Mouse (Mus musculus): ENCODE data around the gene Srrm1.
A peak's percentile ranks its signal among the peaks of the same experiment; 100 is the strongest.
"Not testable (repeated sequence)": the region's sequence is repeated elsewhere in the genome, so short reads cannot be mapped to it uniquely, and the experiment has no call there.

The Srrm1 gene

DNA sequence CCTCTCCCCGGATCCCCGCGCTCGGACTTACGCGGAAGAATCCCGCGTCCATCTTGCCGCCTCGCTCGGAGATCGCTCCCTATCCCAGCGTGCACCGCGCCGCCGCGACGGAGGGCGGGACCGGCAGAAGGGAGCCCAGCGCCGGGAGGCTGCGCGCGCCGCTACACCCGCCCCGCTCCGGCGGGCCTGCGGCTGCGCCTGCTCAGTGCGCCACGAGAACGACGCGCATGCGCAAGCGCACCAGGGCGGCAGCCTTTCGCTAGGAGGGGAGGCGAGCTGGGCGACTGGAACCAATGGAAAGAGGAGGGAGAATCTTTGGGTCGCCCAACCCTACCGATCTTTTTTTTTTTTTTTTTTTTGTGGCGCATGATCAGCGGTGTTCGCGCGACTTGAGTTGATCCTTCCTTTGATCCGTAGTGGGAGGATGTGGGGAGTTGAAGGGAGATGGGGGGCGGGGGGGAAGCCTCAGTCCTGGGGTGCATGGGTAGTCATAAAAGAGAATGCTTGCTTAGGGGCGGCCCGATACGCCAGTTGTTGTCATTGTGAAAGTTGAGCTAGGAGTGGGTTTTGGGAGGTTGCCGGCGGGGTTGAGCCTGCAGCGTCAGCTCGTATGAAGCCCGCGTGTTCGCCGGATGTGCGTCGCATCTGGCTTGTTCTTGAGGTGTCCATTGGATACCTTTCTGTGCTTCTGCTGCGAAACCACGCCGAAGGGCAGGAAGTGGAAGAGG, at the start of gene Srrm1:
TSS of gene Srrm1 (minus strand) at position 256 of the 728 bp plus-strand sequence.
- DNase-seq, result peak; percentile 100

DNA sequence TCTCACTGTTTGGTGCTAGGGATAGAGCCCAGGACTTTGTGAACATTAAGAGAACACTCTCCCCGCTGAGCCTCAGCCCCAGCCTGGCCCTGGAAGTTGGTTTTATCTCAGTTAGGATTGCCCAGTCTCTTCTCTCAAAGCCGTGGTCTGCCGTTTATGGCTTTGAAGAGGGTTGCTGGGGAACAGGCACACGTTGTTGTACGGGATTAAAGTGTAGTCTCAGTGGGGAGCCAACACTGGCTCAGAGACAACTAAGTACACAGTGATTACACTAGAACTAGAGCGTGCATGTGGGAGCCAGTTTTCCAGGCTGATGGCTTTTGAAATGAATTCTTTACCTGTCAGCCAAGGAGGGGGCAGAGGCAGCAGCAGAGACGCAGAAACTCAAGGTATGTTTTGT, 48.8 kb upstream of the Srrm1 start:
- no peak for DNase-seq

DNA sequence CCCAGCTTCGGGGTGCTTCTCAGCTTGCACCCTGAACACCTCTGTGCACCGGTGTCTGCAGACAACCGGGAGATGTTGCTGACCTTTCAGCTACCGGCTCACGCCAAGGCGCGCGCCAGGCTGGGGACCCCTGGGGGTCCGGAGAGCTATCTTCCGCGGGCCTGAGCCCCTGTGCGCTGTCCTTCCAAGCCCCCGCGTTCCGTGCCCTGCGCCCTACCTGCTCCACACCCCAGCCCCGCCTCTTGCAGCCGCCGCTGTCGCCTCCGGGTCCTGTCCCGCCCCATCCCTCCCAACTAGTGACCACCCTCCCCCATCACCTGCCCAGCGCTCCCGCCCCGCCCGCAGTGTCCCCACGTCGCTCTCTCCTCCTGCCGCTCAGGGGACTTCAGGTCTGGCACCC, 44.9 kb upstream of the Srrm1 start, which contains the start of gene Ncmap:
TSS of gene Ncmap (minus strand) at position 237 of the 400 bp plus-strand sequence.
- no peak for DNase-seq

DNA sequence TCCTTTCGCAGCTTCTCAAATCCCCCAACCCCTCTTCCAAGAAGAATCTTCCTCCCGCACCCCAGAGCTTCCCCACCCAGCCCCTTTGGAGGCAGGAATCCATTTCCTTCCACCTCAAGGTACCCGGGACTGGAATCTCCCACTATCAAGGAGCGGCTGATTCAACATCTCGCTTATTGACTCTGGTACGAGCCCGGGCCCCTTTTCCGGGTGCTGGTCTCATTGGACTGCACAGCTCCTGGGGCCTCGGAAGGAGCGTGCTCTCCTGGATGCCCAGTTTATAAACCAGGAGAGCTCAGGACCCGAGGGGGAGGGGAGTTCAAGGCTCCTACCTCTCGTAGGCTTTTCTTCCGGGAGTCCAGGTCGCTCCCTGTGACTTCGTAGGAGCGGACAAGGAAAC, 44.4 kb upstream of the Srrm1 start:
- no peak for DNase-seq

DNA sequence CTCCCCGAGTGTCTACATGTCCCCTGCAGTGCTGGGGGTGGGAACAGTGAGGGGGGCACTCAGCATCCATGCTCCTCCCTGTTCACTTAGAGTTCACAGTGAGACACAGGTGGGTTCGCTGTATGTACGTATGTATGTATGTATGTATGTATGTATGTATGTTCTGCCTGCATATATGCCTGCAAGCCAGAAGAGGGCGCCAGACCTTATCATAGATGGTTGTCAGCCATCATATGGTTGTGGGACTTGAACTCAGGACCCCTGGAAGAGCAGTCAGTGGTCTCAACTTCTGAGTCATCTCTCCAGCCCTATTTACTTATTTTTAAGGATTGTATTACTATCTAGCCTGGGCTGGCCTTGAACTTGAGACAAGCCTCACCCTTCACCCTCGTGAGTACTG, 43.2 kb upstream of the Srrm1 start:
- DNase-seq, result peak; percentile 32

DNA sequence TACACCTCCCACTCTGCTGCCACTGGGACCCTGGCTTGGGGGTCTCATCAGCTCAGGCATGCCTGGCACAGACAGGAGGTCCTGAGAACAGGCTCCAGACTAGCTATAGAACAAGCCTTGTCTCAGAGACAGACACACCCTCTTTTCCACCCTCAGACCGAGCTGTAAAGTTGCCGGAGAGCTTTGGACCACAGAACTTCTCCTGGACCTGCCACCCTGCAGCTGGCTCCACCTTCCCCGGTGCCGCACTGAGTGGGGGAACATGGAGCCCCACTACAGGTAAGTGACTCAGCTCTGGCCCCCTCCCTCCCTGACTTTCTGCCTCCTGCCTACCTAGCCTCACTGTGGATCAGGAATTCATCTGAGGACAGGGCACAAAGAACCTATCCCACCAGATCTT, 42.3 kb upstream of the Srrm1 start:
- DNase-seq, result no peak

DNA sequence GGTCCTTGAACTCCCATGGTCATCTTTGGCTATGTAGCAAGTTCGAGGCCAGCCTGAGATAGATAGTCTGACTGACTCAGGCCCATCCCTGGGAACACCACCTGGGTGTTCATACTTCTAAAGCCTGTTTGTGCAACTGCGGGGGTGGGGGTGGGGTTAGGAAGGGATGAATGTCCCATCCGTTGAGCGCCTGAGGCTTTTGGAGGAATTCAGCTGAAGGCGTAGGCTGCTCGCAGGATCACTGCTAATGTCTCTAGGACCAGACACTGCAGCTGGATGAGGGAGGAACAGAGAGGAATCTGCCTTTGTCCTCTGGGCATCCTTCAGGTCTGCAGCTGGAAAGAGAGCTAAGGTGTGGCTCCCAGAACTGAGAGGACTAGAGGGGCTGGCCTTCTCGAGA, 41.5 kb upstream of the Srrm1 start:
- no peak for DNase-seq

DNA sequence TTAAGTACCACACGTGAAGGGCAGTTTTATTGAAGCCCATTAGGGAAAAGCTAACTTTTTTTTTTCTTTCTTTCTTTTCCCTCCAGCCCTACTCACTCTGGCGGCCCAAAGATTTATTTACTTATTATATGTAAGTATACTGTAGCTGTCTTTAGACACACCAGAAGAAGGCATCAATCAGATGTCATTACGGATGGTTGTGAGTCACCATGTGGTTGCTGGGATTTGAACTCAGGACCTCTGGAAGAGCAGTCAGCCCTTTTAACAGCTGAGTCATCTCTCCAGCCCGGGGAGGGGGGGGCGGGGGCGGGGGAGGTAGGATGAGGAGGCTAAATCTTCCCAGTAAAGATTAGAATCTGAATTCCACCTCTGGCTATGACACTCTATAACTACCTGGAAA, 40.3 kb upstream of the Srrm1 start:
- no peak for DNase-seq

DNA sequence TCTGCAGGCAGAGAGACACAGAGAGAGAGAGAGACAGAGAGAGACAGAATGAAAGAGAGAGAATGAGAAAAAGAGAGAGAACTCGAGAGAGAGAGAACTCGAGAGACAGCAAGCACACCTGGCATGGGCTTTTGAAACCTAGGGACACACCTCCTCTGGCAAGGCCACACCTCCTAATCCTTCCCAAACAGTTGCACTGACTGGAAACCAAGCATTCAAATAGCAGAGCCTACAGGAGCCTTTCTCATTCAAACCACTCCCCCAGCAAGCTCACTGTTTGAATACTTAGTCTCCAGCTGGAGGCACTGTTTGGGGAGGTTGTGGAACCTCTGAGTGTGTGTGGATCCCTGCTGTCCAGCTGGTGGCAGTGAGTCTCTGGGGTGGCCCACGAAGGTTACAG, 39.7 kb upstream of the Srrm1 start:
- DNase-seq, result no peak

DNA sequence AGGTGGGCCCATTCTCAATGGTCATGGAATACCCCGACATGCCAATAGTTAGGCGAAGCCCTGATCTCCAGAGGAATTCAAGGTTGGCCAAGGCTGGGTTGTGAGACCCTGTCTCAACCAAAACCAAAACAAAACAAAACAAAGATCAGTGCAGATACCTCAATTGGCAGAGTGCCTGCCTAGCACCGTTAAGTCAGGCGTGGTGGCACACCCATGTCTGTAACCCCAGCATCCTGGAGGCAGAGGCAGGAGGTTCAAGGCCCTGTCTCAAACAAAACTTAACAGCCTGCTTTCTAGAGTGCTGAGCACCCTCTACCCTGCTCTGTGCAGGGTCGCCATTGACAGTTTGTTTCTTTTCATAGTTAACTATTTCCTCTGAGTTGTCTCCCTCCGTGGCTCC, 37.9 kb upstream of the Srrm1 start:
- no peak for DNase-seq

DNA sequence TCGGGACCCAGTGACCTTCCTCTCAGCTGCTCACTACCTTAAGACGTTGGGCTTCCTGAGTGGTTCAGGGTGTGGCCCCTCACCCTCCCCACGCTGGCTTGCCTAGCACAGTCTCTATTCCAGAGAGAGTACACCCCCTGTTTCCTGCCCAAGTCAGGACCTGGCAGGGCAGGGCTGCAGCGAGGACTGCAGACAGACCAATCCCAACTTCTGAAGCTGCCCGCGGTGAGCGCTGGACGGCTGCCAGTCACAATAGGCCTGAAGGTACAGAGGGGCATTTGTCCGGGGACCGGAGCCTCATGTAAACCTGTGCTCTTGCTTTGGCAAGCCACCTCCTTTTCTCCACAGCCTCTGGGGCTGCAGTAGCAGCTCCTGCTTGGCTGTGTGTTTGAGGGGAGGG, 32.5 kb upstream of the Srrm1 start:
- no peak for DNase-seq

DNA sequence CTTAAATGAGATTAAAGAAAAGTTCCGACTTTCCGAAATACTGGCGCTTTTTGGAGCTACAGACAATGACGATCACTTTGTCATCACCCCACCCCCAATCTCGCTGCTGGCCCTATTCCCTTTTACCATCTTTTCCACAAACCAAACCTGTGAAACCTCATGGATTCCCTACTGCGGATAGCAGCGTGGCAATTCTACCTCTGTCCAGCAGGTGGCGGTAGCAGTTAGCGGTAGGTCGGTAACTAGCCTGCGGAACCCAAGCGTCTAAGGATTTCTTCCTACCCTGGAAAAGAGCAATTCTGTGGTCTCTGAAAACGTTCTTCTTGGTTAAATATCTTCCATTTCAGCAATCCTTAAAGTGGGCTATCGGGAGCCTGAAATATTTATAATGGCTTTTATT, 29.2 kb upstream of the Srrm1 start:
- peak; percentile 83 for DNase-seq

DNA sequence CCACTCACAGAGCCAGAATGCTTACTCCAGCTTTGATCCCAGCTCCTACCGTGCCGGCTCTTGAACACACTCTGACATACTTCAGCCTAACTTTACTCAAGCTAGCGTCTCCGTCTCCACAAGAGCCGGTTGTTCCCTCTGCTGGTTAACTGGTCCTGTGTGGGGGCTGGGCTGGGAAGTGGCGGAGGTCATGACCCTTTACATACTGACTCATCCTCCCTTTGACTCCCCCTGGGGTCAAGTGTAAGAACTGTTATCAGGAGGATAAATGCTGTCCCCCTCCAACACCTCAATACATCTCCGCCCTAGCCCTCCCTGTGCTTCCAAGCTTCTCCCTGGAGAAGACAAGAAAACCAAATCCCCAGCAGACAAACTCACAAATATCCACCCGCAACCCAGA, 28.2 kb upstream of the Srrm1 start:
- no peak for DNase-seq

DNA sequence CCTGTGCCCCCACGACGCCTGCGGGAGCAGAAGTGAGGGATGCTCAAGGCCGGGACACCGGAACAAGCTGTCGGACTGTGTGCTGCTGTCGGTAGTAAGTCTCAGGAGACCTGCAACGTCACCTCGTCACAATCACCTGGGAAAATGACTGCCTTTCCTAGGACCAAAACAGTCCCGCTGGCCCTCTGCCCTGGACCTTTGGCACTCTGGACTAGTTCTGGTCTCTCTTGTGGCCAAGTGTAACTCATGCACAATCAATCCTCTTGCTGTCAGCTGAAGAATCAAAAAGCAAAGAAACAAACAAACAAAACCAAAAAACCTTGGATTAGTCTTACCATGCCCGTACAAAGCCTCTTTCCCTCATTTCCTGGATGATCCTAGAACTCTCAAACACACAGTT, 24.1 kb upstream of the Srrm1 start:
- no peak for DNase-seq

DNA sequence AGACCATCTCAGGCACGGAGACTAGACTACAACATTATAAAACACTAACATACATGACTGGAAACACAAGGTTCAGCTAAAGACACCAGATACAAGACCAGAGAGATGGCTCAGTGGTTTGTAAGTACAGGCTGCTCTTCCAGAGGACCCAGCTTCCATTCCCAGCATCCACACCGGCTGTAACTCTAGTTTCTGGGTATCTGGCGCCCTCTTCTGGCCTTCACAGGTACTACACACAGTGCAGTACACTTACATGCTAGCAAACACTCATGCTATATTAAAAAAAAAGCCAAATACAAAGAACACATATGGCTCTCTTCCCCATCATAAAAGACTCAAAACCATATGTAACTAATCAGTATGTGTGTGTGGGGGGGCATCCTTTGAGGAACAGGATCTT, 22.3 kb upstream of the Srrm1 start:
- DNase-seq, result peak; percentile 31

DNA sequence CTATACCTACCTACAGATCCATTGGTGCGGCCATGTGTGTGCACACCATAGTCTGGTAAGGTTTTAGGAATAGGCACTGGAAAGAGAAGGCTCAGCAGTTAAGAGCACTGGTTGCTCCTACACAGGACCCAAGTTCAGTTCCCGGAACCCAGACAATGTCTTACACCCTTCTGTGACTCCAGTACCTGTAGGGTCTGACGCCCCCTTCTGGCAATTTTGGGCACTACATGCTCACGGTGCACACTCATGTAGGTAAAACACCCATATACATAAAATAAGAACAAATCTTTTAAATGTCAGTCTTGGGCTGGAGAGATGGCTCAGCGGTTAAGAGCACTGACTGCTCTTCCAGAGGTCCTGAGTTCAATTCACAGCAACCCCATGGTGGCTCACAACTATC, 20.2 kb upstream of the Srrm1 start:
- DNase-seq, result no peak

DNA sequence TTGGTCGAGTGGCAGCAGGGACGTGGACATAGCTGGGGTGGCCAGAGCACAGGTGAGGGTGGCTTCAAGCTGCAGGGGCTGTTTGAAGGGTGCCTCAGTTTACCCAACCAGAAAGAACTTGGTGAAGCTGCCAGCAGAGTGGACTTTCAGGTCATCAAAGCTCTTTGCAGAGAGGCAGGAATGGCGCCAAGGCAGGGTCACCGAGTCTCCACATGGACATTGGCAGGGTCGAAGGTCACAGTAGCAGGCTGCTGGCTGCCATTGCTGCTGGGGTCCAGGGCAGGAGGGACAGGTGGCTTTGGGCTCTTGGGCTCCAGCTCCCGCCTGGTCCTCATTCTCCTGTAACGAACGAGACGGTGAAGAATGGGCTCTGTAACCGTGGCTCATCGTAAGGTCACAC, 17.3 kb upstream of the Srrm1 start:
- DNase-seq, result no peak

DNA sequence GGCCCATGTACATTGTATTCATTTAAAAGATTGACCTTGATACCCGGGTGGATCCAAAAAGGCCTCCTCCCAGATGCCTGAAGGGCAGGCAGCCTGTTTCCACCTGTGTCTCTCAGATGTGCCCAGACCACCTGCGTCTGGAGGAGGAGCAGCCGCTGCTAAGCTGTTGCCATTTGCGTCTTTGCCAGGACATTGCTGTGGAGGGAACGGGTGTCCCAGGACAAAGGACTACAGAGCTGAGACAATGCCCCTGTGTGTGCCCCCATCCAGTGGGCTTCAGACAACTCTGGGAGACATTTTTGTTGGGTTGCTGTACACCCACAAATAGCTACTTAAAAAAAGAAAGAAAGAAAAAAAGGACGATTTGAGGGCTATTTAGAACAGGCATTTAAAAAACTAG, 9.7 kb upstream of the Srrm1 start:
- DNase-seq, result no peak

DNA sequence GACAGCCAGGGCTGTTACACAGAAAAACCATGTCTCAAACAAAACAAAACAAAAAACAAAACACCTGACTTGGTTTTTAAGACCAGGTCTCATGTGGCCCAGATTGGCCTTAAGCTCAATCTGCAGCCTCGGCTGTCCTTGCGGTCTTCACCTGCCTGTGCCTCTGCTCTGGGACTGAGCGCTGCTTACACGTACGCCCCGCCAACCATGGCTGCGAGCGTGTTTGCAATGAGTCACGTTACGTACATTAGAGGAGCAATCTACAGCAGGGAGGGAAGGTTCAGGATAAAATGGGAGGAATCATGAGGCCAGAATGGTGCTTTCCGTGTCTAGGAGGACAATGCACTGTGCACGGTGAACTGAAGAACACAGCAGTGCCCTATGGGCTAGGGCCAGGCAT, 8.6 kb upstream of the Srrm1 start:
- no peak for DNase-seq

DNA sequence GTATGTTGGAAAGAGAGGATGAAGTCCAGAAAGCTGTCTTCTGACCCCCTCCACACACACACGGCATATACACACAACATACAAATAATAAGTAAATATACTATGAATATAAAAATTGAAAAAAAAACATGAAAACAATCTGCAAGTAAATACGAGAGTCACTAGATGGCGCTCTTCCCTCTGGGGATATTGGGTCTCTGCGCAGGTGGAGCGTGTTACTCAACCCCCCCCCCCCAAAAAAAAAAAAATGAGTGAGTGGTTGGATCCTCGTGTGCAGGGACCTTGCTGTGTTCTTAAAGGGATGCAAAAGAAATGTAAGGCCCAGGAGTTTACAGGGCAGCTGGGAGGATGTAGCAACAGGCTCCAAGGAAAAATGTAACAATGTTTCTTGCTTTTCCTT, 5.6 kb upstream of the Srrm1 start:
- peak; percentile 44 for DNase-seq

DNA sequence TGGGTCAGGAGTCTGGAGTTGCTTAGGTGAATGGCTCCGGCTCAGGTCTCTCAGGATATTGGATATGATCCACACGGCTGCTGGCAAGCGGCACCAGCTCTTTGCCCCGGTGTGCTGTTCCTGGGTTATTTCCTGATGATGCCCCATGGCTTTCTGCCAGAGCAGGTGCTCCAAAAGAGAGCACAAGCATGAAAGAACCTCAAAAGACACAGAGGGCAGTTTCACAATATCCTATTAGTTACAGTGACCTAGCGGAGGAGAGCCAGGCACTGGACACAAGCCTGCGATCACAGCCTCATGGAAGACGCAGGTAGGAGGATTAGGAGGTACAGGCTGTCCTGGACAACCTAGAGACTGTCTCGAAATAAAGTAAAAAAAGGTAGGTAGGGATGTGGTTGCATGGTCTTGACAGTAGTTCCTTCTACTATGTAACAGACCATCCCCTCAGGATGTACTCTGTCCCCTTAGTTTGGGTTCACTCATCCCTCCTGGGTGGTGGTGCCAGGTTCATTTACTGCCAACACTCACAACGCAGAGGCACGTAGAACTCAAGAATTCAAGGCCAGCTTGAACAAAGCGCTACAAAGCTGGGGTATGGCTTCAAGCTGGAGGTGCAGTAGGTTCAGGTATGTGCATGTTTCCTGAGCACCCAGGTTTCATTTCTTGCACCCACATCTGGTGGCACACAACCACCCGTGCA, 4.2 kb upstream of the Srrm1 start:
- DNase-seq, result no peak

DNA sequence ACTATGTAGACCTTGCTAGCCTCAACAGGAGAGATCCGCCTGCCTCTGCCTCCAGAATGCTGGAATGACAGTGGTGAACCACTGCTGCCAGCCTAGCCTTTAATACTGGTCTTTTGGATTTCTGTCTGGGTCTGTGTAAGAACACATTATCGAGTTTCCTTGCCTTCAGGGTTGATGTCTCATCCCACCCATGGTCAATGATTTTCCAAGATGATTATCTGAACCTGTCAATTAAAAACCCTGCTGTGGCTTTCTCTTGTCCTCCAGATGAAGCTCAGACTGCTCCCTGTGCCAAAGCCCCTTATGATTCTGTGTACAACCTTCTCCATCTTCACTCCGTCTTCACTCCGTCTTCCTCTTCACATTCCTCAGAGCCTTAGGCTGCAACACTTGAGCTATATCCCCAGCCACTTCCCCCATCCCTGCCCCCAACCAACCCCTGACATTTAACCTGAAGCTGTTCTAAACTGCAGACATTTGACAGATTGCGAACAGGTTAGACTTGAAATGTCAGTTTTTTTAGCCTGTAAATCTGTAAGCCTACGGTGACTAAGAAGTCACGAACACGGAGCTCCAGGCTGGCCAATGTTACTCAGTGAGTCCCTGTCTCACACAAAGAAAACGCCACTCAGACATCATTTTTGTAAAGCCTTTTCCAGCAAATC, 2.9 kb upstream of the Srrm1 start:
- DNase-seq, result no peak

DNA sequence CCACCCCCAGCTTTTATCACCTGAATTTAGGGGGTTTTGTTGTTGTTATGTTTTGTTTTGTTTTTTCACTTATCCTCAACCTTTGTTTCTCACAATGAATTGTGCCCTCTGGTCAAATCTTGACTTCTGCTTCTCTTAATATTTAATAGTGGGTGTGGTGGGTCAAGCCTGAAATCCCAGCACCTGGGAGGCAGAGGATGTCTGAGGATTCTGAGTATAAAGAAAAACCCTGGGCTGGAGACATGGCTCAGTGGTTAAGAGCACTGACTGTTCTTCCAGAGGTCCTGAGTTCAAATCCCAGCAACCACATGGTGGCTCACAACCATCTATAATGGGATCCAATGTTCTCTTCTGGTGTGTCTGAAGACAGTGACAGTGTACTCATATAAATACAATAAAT, 1.6 kb upstream of the Srrm1 start:
- DNase-seq, result not testable (repeated sequence)

DNA sequence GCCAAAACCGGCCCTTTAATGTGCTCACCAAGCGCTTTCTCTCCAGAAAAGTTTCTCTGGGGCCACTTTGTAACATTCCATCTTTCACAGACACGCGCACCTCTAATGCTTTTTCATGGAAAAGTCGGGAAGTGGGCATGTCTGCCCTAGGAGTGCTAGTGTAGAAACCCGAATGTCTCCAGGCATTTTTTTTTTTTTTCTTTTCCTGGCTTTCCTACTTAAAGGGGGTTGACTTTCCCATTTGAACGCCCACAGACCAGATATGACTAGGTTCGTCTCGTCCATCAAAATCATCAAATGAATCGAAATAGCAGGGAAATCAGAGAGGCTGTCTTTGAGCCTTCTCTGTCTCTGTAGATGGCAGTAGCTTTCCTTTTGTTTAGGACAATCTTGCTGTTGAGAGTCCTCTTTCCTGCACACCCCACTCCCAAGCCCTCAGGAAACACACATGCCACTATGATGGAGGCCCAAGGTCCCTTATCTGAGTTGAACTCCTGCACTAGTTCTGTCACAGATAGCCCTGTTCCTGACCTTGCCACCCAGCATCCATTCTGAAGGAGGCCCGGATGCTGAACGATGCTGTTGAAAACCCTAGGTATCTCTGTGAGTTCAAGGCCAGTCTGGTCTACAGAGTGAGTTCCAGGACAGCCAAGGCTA, 801 bp upstream of the Srrm1 start:
- peak; percentile 30 for DNase-seq

Measured in thymus, postnatal 4 days (tissue).